Mouse (Mus musculus) common myeloid progenitor, adult 5-6 weeks (primary cell): ENCODE data around the gene Tefm. TPM values are rescaled to one million over a fixed set of nuclear protein-coding genes. Genes with fewer than 3 reads are reported as not detected.
"Not testable (repeated sequence)": the region's sequence is repeated elsewhere in the genome, so short reads cannot be mapped to it uniquely, and the experiment has no call there.

Source experiments
- ATAC-seq: replicated peaks from 2 replicates; pipeline ENCODE4 v1.8.0; 2016; ENCODE audit warnings: low read depth, mild to moderate bottlenecking, moderate TSS enrichment, inconsistent platforms; ENCODE audit not compliant: poor library complexity, severe bottlenecking
- total RNA-seq: library from RNA; stranded (forward); fragments of 200-1000, 187-1606 nt; gene quantifications from 2 replicates; pipeline ENCODE4 v1.2.3, GENCODE M21; 2017

Tefm gene
- total RNA-seq: 9.3 and 11.6 TPM in 2 replicates

DNA sequence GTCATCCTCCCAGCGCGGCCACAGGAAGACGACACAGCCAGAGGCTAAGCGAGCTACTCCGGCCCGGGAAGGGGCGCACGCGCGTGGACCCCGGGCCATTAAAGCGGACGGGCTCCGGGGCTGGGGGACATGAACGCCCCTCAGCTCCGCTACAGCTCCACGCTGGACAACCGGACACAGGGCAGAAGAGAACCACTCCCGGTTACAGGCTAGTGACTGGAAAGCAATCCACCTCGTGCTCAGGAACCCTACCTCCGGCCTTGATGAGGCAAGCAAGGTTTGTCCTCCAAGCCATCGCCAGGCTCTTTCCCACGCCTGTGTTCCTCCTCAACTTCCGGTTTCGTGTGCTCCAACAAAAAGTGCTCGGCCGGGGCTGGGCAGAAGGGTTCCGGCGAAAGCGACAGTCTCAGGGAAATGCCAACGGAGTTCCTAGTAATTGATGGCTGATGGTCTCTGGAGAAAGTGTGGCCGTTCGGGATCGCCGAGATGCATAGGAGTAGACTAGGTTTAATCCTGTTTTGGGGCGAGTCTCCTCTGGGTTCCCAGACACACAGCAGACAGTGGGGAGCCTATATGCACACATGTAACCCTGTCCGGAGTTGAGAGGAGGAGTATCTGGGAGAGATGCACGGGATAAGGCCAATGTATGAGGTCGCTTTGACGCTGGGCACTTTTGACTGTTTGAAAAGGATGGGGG, at the start of gene Tefm:
Gene Tefm, minus strand, starts transcription at position 351 of the 697 bp plus-strand sequence.
- ATAC-seq: peak; percentile 86

- no peak for ATAC-seq
Measured at GRCm38 (mm10) chr11:80190280-80190679, 48.3 kb upstream of the Tefm start.

- not testable (repeated sequence) for ATAC-seq
Measured at GRCm38 (mm10) chr11:80185441-80185976, 43.5 kb upstream of the Tefm start.

- no peak for ATAC-seq
Measured at GRCm38 (mm10) chr11:80184531-80185071, 42.6 kb upstream of the Tefm start.

- ATAC-seq: peak; percentile 99
Measured at GRCm38 (mm10) chr11:80183705-80184255, 41.8 kb upstream of the Tefm start, which contains the start of gene Rnf135. Rnf135 (plus strand) TSS chr11:80183851.

GRCm38 (mm10) chr11:80183054-80183704, 41.2 kb upstream of the Tefm start:
- peak; percentile 57 for ATAC-seq

DNA sequence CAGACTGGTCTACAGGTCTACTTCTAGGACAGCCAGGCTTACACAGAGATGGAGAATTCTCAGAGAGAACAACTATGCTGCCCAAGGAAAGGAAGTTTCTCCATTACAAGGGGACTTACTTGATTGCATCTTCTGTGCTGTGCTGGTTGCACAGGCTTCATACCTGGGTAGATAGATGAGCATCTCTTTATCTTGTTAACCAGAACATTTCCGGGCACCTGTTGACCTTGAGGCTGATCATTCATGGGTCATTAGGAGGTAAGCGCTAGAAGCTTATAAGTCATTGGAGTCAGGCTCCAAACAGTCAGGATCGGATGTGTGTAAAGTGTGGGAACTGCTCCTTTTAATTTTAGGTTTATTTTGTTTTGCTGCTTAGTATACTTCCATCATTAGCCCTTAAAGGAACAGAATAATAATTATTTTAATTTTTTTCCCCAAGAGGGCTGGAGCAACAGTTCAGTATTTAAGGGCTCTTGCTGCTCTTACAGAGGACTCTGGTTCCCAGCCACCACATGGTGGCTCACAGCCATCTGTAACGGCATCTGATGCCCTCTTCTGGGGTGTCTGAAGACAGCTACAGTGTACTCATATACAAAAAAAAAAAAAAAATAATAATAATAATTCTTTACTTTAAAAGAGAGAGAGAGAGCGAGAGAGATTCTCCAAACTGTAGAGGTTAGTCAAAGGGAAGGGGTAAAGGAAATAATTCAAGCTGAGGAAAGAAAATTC, 39.2 kb upstream of the Tefm start:
- ATAC-seq: no peak

GRCm38 (mm10) chr11:80178316-80178715, 36.3 kb upstream of the Tefm start:
- ATAC-seq: no peak

DNA sequence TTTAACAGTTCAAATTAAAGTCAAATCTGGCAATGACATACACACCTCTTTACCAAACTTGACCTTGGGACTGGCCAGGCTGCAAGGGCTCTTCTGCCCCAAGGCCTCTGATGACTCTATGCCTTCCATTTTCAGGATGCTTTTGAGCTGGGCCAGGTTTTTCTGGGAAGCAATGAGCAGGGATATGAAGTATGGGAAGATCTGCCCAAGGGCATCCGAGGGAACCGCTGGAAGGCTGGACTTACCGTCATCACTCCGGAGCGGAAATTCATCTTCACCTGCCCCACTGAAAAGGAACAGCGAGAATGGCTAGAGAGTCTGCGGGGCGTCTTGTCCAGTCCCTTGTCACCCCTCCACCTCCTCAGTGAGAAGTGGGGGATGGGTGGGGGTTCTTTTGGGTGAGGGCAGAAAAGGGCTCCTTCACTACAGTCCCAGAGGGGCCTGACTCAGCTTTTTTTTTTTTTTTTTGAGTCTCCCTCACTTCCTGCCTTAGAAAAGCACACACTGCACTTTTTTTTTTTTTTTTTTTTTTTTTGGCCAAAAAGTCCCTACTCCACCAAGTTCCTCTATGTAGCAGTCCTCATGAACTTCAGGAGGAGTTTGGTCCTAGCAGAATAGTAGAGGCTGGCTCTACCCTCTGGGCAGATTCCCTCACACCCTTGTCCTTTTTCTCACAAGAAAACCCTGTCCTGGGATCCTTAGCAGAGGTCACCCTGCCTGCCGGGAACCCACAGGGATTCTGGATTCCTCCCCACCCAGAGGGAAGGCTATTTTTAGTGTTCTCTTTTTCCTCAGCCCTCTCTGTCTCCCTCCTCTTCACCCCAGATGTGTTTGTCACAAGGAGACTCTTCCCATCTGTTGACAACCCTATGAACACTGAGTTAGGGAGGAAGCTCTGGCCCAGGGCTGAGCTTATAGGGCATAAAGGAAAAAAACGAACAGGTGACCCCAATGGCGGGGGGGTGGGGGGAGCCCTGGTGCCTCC, 35.2 kb upstream of the Tefm start:
- peak; percentile 50; the same call in 1 of the 2 replicates for ATAC-seq

GRCm38 (mm10) chr11:80173963-80174670, 32.1 kb upstream of the Tefm start:
- no peak for ATAC-seq

DNA sequence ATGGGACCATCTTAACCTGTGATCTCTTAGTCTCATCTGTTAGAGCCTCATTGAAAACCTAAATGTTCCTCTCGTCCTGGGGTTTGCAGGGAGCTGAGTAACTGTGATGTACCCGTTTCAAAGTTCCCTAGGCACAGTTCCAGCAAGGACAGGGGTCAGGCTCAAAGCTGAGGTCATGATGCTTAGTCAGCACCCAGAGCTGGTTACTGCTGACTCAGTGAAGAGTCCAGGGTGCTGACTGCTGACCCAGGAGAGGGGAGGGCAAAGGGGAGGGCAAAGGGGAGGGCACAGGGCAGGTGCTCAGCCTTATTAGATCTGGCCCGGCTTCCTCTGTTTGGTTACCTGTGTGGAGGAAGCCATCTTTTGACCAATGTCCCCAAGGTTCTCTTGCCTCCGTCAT, 29.9 kb upstream of the Tefm start:
- no peak for ATAC-seq

GRCm38 (mm10) chr11:80170351-80170750, 28.4 kb upstream of the Tefm start:
- ATAC-seq: no peak

GRCm38 (mm10) chr11:80169629-80170028, 27.7 kb upstream of the Tefm start:
- 0 out of 2 replicates have a peak, but pooled peaks have one; percentile 29 for ATAC-seq

GRCm38 (mm10) chr11:80168611-80169249, 26.8 kb upstream of the Tefm start:
- ATAC-seq: no peak

DNA sequence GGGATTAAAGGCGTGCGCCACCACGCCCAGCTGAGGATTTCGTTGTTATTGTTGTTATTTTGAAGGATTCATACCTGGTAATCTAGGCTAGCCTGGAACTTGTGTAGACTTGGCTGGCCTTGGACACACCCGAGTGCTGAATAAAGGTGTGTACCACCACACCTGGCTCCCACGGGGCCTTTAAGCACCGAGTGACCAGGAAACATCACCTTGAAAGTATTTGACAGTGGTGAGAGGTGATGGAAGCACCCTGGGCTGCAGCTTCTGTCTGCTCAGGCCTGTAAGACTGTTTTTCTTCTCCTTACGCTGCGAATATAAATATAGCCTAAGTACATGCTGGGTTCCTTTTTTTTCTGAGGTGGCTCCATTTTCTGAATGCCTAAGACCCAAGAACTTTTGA, 26.1 kb upstream of the Tefm start:
- ATAC-seq: no peak

DNA sequence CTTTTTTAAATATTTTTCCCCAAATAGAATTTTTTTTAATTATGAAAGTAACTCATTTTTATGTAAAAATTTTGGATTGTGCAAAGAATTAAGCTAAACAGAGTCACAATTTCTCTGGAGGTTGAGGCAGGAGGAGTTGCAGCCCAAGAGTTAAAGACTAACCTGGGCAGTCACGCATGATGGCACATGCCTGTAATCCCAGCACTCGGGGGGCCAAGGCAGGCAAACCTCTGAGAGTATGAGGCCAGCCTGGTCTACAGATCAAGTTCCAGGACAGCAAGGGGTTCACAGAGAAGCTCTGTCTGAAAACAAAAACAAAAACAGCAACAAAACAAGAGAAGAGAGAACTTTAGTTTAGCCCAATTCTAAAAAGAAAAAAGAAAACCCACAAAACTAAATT, 22.2 kb upstream of the Tefm start:
- ATAC-seq: no peak

DNA sequence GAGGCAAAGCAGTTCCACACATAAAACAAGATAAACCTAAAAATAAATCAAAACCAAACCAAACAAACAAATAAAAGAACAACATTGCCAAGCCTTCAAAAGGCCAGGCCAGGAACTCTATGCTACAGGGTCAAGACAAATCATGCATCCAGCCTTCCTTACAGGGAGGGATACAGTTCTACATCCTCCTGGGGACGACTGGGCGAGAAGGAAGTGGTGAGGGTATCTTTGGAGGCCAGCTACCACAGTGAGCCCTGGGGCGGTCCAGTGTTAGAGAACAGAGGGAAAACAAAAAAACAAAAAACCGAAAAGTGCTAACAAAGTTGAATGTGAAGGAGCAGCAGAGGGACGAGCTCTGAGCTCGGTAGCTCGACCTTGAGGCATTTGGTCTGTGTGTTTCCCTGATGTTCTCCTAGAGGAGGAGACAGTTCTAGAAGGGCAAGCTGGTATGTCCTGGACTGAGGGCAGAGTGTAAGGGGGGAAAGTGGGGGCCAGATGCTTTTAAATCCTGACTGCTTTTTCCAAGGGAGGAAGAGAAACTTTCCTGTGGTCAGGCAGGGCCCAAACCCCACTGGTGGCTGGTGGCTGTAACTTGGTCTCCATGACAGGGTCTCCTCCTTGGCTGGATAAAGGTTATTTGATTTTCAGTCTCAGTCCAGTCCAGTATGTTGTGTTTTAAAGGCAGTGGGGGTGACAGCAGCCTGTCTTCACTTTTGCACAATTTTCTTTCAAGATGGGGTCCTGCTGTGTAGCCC, 21.6 kb upstream of the Tefm start:
- peak; percentile 75 for ATAC-seq
